Mouse (Mus musculus) hindbrain, embryonic 11.5 days (tissue): Measurements from ENCODE around the gene Herpud1. TPM values are rescaled to one million over a fixed set of nuclear protein-coding genes. Genes with fewer than 3 reads are reported as not detected.
A peak's percentile ranks its signal among the peaks of the same experiment; 100 is the strongest.

Experiments
- ATAC-seq: fragments of 200-750 bp; cut with Nextera tagmentation; 2 replicates; pipeline ENCODE4 v1.8.0; 2017; ENCODE audit warnings: mild to moderate bottlenecking, moderate TSS enrichment, moderate library complexity; ENCODE audit not compliant: low FRiP score
- DNase-seq: peaks from one replicate; pipeline ENCODE4 v3.0.0-alpha.2; 2015; ENCODE audit warnings: low spot score
- H3K27ac ChIP-seq: fragments of 300-500 bp; sonication (generic); 2 replicates; pipeline ENCODE4 v1.5.1; 2014; ENCODE audit warnings: mild to moderate bottlenecking, low read depth, low read length
- H3K27me3 ChIP-seq: fragments of 300-500 bp; sonication (generic); 2 replicates; pipeline ENCODE4 v1.6.1; 2014; ENCODE audit warnings: mild to moderate bottlenecking, low read length, moderate library complexity, mixed read lengths; ENCODE audit not compliant: control insufficient read depth, insufficient read depth
- H3K36me3 ChIP-seq: fragments of 300-500 bp; sonication (generic); 2 replicates; pipeline ENCODE4 v1.6.1; 2014; ENCODE audit warnings: mild to moderate bottlenecking, low read length, moderate library complexity, mixed read lengths; ENCODE audit not compliant: control insufficient read depth, insufficient read depth
- H3K4me1 ChIP-seq: fragments of 300-500 bp; sonication (generic); replicated peaks from 2 replicates; pipeline ENCODE4 v1.6.1; 2014; ENCODE audit warnings: low read length, mixed read lengths; ENCODE audit not compliant: control insufficient read depth, insufficient read depth
- H3K4me2 ChIP-seq: fragments of 300-500 bp; sonication (generic); replicated peaks from 2 replicates; pipeline ENCODE4 v1.6.1; 2014; ENCODE audit warnings: mild to moderate bottlenecking, low read depth, low read length
- H3K4me3 ChIP-seq: fragments of 300-500 bp; sonication (generic); 2 replicates; pipeline ENCODE4 v1.5.1; 2014; ENCODE audit warnings: low read depth, low read length
- H3K9ac ChIP-seq: fragments of 300-500 bp; sonication (generic); 2 replicates; pipeline ENCODE4 v1.6.1; 2014; ENCODE audit warnings: low read depth, low read length
- H3K9me3 ChIP-seq: fragments of 300-500 bp; sonication (generic); 2 replicates; pipeline ENCODE4 v1.6.1; 2016; ENCODE audit warnings: low read length; ENCODE audit not compliant: control insufficient read depth
- WGBS: fragments of 180-500 bp; shearing (Covaris S2); extraction: QIAGEN DNeasy Blood & Tissue Kit; methylation state at CpG from one replicate; pipeline ENCODE4 v1.1.7; 2014; 5-methylcytosine and 5-hydroxymethylcytosine counted together
- polyA plus RNA-seq: library from polyadenylated mRNA; unstranded; fragments of >200 nt; fragmentation: Nextera tagmentation; extraction: Ambion mirVana; gene quantifications from 2 replicates; pipeline ENCODE4 v1.2.1, GENCODE M21; 2014

Gene Herpud1
- polyA plus RNA-seq, 1 experiment from 2014 or later, result 60.8 TPM

DNA sequence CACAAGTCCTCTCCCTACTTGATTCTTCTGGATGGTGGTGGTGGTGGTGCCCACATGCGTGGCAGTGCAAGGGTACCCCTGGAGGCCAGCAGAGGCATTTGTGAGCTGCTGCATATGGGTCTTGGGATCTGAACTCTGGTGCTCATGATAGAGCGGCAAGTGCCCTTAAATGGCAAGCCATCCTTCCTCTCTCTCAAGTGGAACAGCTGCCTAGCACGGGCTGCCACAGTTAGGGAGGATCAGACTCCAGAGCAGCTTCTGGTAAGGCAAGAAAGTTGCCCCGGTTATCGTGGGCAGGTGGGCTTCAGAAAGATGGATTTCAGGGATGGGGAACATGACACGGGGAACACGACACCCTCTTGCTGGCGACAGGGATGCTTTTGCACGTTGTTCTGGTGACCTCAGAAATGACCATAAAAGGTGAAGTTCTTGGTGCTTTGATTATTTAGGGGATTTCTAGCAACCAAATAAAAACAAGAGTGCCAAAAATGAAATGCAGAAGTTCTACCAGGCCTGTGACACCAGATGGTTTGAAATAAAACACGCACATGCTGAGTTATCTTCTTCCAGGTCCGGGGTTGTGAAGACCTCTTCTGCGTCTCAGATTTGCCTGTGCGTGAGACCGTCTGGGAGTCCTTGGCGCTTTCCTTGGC lies 7.3 kb upstream of the Herpud1 start:
- Histone ChIP-seq H3K36me3 (no peaks in the 10 kb centered on the region), H3K9me3 (no peaks in the 10 kb centered on the region), H3K4me2 (no peak overlapping the region), H3K4me1 (no peaks in the 10 kb centered on the region), H3K4me3 (no peak overlapping the region), H3K27ac (no peak overlapping the region), H3K27me3 (no peaks in the 10 kb centered on the region), H3K9ac (no peak overlapping the region)
- ATAC-seq, result no peak
- 88% methylated on average over 15 of the region's 15 CpGs for WGBS
- no peak for DNase-seq

DNA sequence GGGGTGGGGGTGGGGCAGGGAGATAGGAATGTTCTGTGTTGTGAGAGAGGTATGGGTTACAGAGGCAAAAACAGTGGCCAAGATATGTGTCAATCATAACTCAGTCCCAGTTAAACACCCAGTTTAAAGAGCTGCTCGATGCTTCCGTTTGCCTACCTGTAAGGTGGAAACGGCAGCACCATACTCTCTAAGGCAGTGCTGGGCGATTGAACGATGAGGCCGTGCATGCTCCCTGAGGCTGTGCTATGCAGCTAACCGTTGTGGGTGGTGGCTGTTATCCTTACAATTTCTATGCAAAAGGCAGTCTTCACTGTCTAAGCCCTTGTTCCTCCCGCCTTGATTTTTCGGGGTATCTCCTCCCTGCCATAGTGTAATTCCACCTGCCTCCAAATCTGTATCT lies 6.6 kb upstream of the Herpud1 start:
- ATAC-seq, result no peak
- 95% methylated on average over 9 of the region's 9 CpGs for WGBS
- Histone ChIP-seq H3K27me3 (no peaks in the 10 kb centered on the region), H3K36me3 (no peaks in the 10 kb centered on the region), H3K9me3 (no peaks in the 10 kb centered on the region), H3K4me1 (no peaks in the 10 kb centered on the region), H3K4me2 (no peak overlapping the region), H3K4me3 (no peak overlapping the region), H3K9ac (no peak overlapping the region), H3K27ac (no peak overlapping the region)
- no peak for DNase-seq

DNA sequence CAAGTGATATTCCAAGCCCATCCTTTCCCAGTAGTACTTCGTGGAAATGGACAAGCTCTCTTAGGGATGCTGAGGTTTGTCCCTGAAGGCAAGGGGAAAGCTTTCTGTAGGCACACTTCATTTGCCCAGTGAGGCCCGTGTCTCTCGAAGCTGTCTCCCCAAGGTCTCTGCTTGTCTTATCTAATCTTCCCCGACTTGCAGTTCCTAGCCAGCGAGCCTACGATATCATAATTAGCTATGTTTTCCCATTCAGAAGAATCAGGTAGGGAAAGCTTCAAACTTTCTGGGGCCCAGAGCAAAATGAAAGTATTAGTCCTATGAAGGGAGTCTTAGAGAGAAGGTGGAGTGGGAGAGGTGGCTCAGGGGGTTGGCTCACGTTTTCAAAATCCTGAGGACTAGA lies 2.1 kb upstream of the Herpud1 start:
- DNase-seq (no peak), ATAC-seq (no peak)
- Histone ChIP-seq H3K9me3 (no peaks in the 10 kb centered on the region), H3K27ac (no peak overlapping the region), H3K9ac (no peak overlapping the region), H3K4me3 (no peak overlapping the region), H3K36me3 (no peaks in the 10 kb centered on the region), H3K27me3 (no peaks in the 10 kb centered on the region), H3K4me2 (no peak overlapping the region), H3K4me1 (peaks cover 4% of the 10 kb centered on the region; the same call in 1 of the 2 replicates)
- 88% methylated on average over 7 of the region's 7 CpGs for WGBS

DNA sequence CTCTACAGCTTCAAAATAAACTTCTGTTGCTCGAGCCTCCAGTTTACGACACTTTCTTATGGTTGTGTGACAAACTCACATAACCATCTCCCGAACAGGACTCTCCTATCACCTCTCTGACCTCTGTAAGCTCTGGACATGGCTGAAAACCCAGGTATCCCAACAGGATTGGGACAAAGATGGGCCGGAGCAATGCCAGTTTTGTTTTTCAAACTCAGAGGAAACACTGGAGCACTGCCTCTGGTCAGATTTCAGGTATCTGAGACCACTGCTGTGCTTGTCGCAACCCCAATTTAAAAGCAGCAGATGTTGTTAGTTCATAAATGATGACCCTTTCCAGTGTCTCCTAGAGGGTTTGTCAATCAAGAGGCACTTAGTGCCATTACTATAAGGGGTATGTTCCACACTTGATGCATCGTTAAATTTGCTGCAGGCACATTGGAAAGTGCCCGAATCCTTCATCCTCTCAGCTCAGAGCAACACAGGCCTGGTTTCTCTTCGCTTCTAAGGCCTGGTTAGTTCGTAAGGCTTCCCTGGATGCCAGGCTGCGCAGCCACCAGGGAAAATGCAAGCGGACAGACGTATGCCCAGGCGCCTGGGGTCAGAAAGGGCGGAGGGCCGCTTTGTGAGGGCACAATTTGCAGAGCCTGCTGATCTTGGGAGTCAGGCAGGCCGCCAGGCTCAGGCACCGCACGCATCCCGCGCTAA lies 578 bp upstream of the Herpud1 start:
- H3K9me3 ChIP-seq, result no peaks in the 10 kb centered on the region
- peak overlapping the region; percentile 93 for H3K9ac ChIP-seq
- H3K4me3 ChIP-seq, result peak overlapping the region; percentile 87
- ATAC-seq (peak; percentile 23; the same call in 1 of the 2 replicates), DNase-seq (no peak)
- no peaks in the 10 kb centered on the region for H3K27me3 ChIP-seq
- H3K36me3 ChIP-seq, result no peaks in the 10 kb centered on the region; the same call in 1 of the 2 replicates
- 27% methylated on average over 20 of the region's 20 CpGs for WGBS
- H3K27ac ChIP-seq, result peak overlapping the region; percentile 82
- H3K4me1 ChIP-seq, result peaks cover 4% of the 10 kb centered on the region; the same call in 1 of the 2 replicates
- peak overlapping the region; percentile 82 for H3K4me2 ChIP-seq

DNA sequence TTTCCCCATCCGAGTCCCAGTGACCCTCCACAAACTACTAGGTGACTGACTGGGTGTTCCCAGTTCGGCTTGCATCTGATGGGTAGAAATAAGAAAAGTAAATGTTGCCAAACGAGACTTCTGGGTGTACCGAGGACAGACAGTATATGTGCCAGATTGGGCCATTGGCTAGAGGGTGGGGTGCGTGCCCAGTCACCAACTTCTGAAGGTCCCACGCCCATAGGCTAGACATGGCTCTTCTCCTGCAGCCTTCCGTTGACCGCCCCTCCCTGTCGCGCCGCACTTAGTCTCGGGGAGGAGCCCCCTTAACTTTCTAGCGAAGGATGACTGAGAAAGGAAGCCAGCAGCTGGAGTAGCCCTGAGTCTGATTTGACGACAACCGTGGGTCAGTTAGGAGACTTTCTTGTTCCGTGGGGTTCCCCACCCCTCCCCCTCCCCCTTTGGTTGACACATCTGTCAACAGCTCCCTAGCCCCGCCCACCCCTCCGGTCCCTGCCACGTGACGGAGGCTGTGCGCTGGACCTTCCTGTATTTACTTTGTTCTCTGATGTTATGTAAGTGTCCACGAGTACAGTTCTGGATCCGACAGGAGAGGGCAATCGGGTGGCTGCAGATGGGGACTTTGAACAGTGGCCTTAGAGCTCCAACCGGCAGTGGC lies 918 bp downstream of the Herpud1 start:
- peak; percentile 89 for DNase-seq
- no peaks in the 10 kb centered on the region for H3K27me3 ChIP-seq
- peaks cover 4% of the 10 kb centered on the region; the same call in 1 of the 2 replicates for H3K4me1 ChIP-seq
- peak; percentile 56 for ATAC-seq
- H3K9ac ChIP-seq, result peak overlapping the region; percentile 67
- H3K4me2 ChIP-seq, result peak overlapping the region; percentile 82
- peak overlapping the region; percentile 87 for H3K4me3 ChIP-seq
- H3K9me3 ChIP-seq, result no peaks in the 10 kb centered on the region
- under 1% methylated on average over 25 of the region's 25 CpGs for WGBS
- no peak overlapping the region for H3K27ac ChIP-seq
- H3K36me3 ChIP-seq, result peaks cover 6% of the 10 kb centered on the region

DNA sequence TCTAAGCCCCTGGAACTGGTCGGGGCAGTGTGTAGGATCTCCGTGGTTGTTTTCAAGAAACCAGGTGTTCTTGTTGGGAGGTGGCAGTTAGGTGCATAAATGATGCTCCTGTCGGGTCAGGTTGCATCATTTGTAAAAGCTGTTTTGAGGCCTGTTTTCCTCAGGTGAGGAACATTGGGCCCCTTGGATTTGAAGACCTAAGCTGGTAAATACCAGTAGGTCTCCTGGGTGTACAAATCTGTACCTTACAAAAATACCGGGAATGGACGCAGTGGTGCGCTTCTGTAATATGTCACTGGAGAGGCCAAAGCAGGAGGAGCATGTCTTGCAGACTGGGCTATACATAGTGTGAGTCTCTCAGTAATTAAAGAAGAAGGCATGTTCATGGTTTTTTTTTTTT lies 1.5 kb downstream of the Herpud1 start:
- Histone ChIP-seq H3K27me3 (no peaks in the 10 kb centered on the region), H3K4me3 (peak overlapping the region; percentile 87), H3K27ac (no peak overlapping the region), H3K9ac (peak overlapping the region; percentile 67), H3K36me3 (peaks cover 11% of the 10 kb centered on the region), H3K4me1 (peaks cover 4% of the 10 kb centered on the region; the same call in 1 of the 2 replicates), H3K4me2 (peak overlapping the region; percentile 82), H3K9me3 (no peaks in the 10 kb centered on the region)
- WGBS, result 37% methylated on average over 6 of the region's 6 CpGs
- ATAC-seq, result no peak
- DNase-seq, result no peak

DNA sequence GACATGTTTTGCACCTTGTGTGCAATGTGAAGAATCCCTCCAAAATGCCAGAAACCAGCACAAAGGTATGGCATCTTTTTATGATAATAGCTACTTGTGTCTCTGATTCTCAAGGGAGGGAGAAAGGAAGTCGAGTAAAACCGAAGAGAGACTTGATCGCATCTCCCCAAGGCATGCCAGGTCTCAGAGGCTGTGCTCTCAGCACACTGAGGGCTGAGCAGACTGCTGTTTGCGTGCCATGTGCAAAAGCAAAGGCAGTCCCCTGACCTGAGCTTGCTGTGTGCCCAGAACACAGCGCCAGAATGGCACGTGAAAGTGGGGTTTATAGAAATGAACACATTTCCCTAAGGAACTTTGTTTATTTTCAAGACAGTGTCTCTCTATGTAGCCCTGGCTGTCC lies 3.3 kb downstream of the Herpud1 start:
- Histone ChIP-seq H3K27me3 (no peaks in the 10 kb centered on the region), H3K4me2 (no peak overlapping the region), H3K4me1 (peaks cover 4% of the 10 kb centered on the region; the same call in 1 of the 2 replicates), H3K4me3 (no peak overlapping the region), H3K9ac (no peak overlapping the region), H3K9me3 (no peaks in the 10 kb centered on the region), H3K27ac (no peak overlapping the region), H3K36me3 (peaks cover 17% of the 10 kb centered on the region)
- WGBS, result 92% methylated on average over 6 of the region's 6 CpGs
- no peak for DNase-seq
- no peak for ATAC-seq

DNA sequence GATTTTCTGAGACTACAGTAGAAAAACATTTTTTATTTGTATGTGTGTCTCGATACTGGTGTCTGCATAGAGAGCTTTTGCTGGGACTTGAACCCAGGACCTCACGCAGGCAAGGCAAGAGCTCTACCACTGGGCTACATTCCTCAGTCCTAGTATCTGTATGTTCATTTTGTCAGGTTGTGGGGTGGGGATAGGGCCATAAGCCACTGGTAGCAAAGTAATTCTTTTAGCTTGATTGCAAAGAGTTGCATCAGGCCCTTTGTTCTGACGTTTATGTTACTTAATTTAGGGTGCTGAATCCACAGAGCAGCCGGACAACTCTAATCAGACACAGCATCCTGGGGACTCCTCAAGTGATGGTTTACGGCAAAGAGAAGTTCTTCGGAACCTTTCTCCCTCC lies 4.2 kb downstream of the Herpud1 start:
- H3K27me3 ChIP-seq, result no peaks in the 10 kb centered on the region
- H3K4me3 ChIP-seq, result no peak overlapping the region
- peaks cover 19% of the 10 kb centered on the region for H3K36me3 ChIP-seq
- no peaks in the 10 kb centered on the region for H3K9me3 ChIP-seq
- H3K9ac ChIP-seq, result no peak overlapping the region
- H3K4me1 ChIP-seq, result peaks cover 4% of the 10 kb centered on the region; the same call in 1 of the 2 replicates
- no peak for DNase-seq
- 92% methylated on average over 6 of the region's 6 CpGs for WGBS
- no peak overlapping the region for H3K27ac ChIP-seq
- no peak for ATAC-seq
- no peak overlapping the region for H3K4me2 ChIP-seq
